Mouse (Mus musculus) ES-Bruce4 (cell line): ENCODE measurements around the gene Sema4b.

ENCODE experiments used
- CTCF ChIP-seq: IDR thresholded peaks from one replicate; pipeline ENCODE4 v1.8.1; 2011; ENCODE audit warnings: low read depth, low read length
- EP300 ChIP-seq: IDR thresholded peaks from 2 replicates; pipeline ENCODE4 v1.6.1; 2011; ENCODE audit warnings: low read depth, low read length; ENCODE audit not compliant: insufficient read depth
- POLR2A ChIP-seq: IDR thresholded peaks from one replicate; pipeline ENCODE4 v1.8.1; 2011; ENCODE audit warnings: low read length; ENCODE audit not compliant: insufficient read depth

GRCm38 (mm10) chr7:80197371-80197770 is 10.7 kb downstream of the Sema4b start:
- TF ChIP-seq POLR2A = no peak
- no peak for TF ChIP-seq CTCF
- no peak for TF ChIP-seq EP300
